Mouse (Mus musculus) olfactory bulb, adult 2 months (tissue): ENCODE results near the gene Atg9a. TPM values are rescaled to one million over a fixed set of nuclear protein-coding genes. Genes with fewer than 3 reads are reported as not detected.

ENCODE experiments used
- H3K27ac ChIP-seq: fragments of 200-500 bp; 2 replicates; pipeline ENCODE4 v1.5.1; 2012; ENCODE audit warnings: low read depth, low read length; ENCODE audit not compliant: insufficient read depth
- H3K4me1 ChIP-seq: fragments of 200-500 bp; 2 replicates; pipeline ENCODE4 v1.6.1; 2012; ENCODE audit warnings: low read length; ENCODE audit not compliant: control insufficient read depth, insufficient read depth
- H3K4me3 ChIP-seq: fragments of 200-500 bp; 2 replicates; pipeline ENCODE4 v1.5.1; 2012; ENCODE audit warnings: mild to moderate bottlenecking, low read depth, low read length, moderate library complexity; ENCODE audit not compliant: insufficient read depth
- CTCF ChIP-seq: fragments of 200-500 bp; IDR thresholded peaks from 2 replicates; pipeline ENCODE4 v1.5.1; 2012; ENCODE audit warnings: low read depth, mild to moderate bottlenecking, low read length, moderate library complexity; ENCODE audit not compliant: insufficient read depth
- POLR2A ChIP-seq: fragments of 200-500 bp; IDR thresholded peaks from 2 replicates; pipeline ENCODE4 v1.6.1; 2012; ENCODE audit warnings: mild to moderate bottlenecking, low read depth, low read length, moderate library complexity; ENCODE audit not compliant: insufficient read depth
- WGBS: fragments of 180-500 bp; shearing (Covaris S2); methylation state at CpG from one replicate; pipeline ENCODE4 v1.1.7; 2018; 5-methylcytosine and 5-hydroxymethylcytosine counted together
- polyA plus RNA-seq: library from polyadenylated mRNA; stranded (reverse); fragments of >200 nt; gene quantifications from 2 replicates; pipeline ENCODE4 v1.2.4, GENCODE M21; 2012; ENCODE audit warnings: low replicate concordance; ENCODE audit not compliant: missing spikeins, insufficient read depth, insufficient read length

Gene Atg9a
- polyA plus RNA-seq, 1 experiment: not detected

DNA sequence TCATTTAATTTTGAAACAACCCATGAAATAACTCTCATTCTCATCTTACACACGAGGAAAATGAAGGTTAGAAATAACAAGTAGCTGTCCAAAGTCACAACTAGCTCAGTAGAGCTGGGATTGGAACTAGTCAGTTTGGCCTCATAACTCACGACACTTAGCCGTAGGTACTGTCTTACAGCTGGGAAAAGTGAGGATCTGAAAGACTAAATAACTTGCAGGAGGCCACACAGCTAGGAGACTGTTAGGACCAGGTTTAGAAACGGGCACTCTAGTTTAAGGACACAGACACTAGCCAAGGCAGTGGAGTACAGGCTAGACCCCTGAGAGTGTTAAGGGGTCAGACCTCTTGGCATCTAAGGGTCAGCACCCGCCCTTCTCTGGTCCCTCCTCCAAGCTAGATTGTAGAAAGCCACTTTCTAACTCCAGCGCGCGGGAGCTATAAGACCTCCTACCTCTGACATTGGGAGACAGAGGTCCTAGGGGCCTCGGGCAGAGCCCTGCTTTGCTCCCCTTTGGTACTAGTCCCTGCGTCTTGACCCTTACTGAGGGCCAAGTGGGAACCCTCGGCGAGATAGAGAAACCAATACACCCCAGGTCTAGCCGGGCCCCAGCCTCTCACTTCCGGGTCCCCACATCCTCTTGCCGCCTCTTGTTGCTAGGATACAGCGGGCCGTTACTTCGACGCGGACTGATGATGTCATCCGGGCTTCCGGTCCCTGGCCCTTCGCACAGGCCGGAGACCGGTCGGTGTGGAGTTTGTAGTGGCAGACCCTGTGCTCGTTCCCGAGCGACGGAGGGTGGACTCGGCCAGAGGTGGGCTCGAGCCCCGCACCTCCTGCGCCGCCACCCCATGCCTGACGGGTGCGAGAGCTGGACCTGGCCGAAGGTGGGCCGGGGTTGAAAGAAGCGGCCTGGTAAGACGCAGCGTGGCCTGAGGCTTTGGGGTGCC, 18.4 kb upstream of the Atg9a start, which contains the start of the genes Glb1l and Stk16:
Gene Glb1l (minus strand): TSS at position 678 of the 952 bp plus-strand sequence.
Gene Stk16 (plus strand): TSS at position 703 of the 952 bp plus-strand sequence.
- Histone ChIP-seq H3K27ac (peak within 1 kb of the TSS; percentile 50; the same call in 1 of the 2 replicates), H3K4me1 (peaks cover 28% of the 10 kb centered on the region), H3K4me3 (peak within 1 kb of the TSS; percentile 98)
- TF ChIP-seq POLR2A (peak; percentile 50), CTCF (no peak)
- WGBS: 4% methylated on average over 42 of the region's 42 CpGs

DNA sequence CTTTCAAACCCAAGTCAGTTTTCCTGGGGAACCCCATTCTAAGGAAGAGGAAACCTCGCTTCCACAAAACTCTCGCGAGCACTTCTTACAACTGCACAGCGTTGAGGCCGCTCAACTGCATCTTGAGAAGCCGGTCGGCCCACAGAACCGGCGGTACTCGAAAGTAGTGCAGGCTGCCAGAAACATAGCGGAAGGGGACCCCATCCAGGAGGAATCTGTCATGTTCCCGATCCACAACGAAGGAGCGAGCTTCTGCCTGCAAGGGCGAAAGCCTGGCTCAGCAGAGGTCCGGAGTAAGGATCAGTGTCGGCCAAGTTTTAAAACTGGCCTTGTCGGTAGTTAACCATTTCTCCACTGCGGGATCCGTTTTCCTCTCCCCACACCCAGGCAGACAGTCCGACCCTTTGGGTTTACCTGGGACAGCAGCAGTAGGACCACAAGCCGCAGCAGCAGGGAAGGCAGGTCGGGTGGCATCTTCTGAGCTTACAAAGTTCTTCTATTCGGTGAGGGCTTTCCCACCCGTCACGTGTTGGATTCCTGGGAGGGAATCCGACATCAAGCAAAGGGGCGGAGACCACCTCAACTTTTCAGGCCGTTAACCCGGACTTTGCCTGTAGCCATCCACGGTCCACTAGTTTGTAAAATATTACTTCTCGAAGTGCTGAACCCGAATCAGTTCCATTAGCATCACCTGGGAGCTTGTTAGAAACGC, 17.1 kb upstream of the Atg9a start:
- H3K4me3 ChIP-seq: peak overlapping the region; percentile 30
- H3K27ac ChIP-seq: no peak overlapping the region
- H3K4me1 ChIP-seq: peaks cover 23% of the 10 kb centered on the region
- TF ChIP-seq POLR2A: no peak
- WGBS: 11% methylated on average over 34 of the region's 34 CpGs

GRCm38 (mm10) chr1:75201236-75201635, 9.2 kb upstream of the Atg9a start:
- Histone ChIP-seq H3K4me3 (no peak overlapping the region), H3K4me1 (no peaks in the 10 kb centered on the region), H3K27ac (no peak overlapping the region)
- TF ChIP-seq POLR2A: no peak
- TF ChIP-seq CTCF: no peak
- 91% methylated on average over 1 of the region's 1 CpGs for WGBS

DNA sequence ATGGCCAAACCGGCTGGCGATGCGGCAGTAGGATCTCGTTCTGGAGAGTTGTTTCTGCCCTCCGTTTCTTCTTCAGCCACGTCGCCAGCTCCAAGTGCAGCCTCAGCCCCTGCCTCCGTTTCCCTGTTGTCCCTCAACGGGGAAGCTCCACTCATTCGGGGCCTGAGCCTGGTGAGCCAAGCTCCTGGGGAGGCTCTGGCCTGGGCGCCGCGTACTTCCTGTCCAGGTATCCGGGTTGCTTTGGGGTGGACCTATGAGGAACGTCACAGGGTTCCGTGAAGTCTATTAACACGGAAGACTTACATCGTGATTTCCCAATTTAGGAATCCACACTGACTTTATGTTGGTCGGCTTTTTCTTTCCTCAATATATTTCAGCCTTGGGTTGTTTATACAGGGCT, 456 bp upstream of the Atg9a start:
- no peak for TF ChIP-seq CTCF
- no peak for TF ChIP-seq POLR2A
- Histone ChIP-seq H3K4me1 (peaks cover 10% of the 10 kb centered on the region), H3K27ac (0 out of 2 replicates have a peak overlapping the region, but pooled peaks have one; percentile 41), H3K4me3 (peak overlapping the region; percentile 68)
- under 1% methylated on average over 19 of the region's 19 CpGs for WGBS

DNA sequence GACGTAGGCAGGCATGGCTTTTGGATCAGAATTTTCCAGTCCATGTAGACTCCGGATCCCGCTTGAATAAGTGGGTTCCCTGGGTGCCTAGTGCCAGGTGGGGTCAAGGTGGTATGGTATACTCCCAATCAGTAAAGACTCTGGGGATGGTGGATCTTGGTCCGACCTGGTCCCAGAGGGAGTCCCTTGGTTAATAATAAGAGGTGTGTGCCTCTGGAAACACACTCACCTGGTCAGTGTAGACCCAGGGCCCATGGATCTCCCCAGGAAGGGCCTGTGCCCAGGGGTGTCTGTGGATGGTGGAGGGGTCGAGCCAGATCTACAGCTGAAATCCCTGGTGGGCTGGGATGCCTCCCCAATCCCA, 756 bp downstream of the Atg9a start:
- TF ChIP-seq POLR2A (no peak; the same call in 1 of the 2 replicates), CTCF (no peak)
- no peak overlapping the region for H3K27ac ChIP-seq
- peaks cover 10% of the 10 kb centered on the region for H3K4me1 ChIP-seq
- H3K4me3 ChIP-seq: peak overlapping the region; percentile 84
- 36% methylated on average over 5 of the region's 5 CpGs for WGBS

DNA sequence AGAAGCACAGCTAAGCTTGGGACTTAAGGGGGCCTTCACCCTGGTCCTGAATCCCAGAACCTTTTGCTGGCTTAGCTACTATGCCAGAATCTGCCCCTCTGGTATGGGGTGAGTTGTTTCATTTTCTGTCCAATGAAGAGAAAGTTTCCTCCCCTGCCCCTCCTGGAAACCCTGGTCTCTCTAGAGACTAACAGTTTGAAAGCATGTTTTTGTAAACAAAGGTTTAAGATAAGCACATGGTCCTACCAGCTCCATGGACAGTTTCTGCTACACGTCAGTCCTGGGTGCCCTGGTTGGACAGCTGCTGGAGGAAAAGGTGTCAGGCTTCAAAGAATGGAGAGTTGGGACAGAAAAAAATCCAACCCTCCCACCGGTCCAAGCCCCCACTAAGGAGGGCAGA, 1.4 kb downstream of the Atg9a start:
- 71% methylated on average over 2 of the region's 2 CpGs for WGBS
- Histone ChIP-seq H3K4me3 (peak overlapping the region; percentile 84; the same call in 1 of the 2 replicates), H3K4me1 (peaks cover 10% of the 10 kb centered on the region), H3K27ac (no peak overlapping the region)
- TF ChIP-seq POLR2A (no peak), CTCF (no peak)

DNA sequence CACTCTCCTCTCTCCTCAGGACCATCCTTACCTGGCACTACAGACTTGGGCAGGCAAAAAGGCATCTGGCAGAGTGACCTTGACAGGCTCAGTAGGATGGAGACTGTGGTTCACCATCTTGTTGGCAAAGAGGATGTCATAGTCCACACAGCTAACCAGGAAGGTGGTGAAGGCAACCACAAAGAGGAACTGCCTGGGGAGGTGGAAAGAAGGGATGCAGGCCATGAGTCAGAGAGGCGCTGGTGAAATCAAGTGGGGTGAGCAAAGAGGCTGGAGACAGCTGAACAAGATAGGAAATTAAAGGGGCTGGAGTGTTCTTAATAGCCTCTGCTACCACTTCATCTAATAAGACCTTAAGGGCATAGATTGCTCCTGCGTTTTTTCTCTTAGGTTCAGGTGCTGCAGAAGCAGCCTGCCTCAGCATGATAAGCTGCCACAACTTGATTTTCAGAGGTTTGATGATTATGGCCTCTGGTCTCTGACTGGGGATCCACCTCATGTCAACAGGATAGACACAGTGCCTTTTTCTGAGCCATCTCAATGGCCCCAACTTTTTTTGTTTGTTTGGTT, 4.0 kb downstream of the Atg9a start:
- H3K27ac ChIP-seq: no peak overlapping the region
- no peak overlapping the region for H3K4me3 ChIP-seq
- WGBS: 48% methylated on average over 2 of the region's 2 CpGs
- TF ChIP-seq POLR2A (no peak), CTCF (no peak)
- H3K4me1 ChIP-seq: peaks cover 10% of the 10 kb centered on the region

- no peak overlapping the region for H3K4me3 ChIP-seq
- H3K27ac ChIP-seq: no peak overlapping the region
- no peak for TF ChIP-seq CTCF
- TF ChIP-seq POLR2A: no peak
- H3K4me1 ChIP-seq: peaks cover 10% of the 10 kb centered on the region
These were observed 4.9 kb downstream of the Atg9a start for GRCm38 (mm10) chr1:75187126-75187525.
